Mouse (Mus musculus) heart, embryonic 16.5 days (tissue): ENCODE results near the gene Washc3. TPM values are rescaled to one million over a fixed set of nuclear protein-coding genes. Genes with fewer than 3 reads are reported as not detected.

Experiments used
- ATAC-seq: fragments of 200-750 bp; cut with Nextera tagmentation; replicated peaks from 2 replicates; pipeline ENCODE4 v1.8.0; 2017; ENCODE audit warnings: moderate number of reproducible peaks; ENCODE audit not compliant: insufficient read depth, low FRiP score; ENCODE audit errors: extremely low read depth
- H3K27ac ChIP-seq: fragments of 300-500 bp; sonication (generic); 2 replicates; pipeline ENCODE4 v1.5.1; 2014; ENCODE audit warnings: mild to moderate bottlenecking, low read length, control low read depth, moderate library complexity
- H3K27me3 ChIP-seq: fragments of 300-500 bp; sonication (generic); 2 replicates; pipeline ENCODE4 v1.6.1; 2014; ENCODE audit warnings: low read length, mixed read lengths; ENCODE audit not compliant: control insufficient read depth, insufficient read depth
- H3K36me3 ChIP-seq: fragments of 300-500 bp; sonication (generic); 2 replicates; pipeline ENCODE4 v1.6.1; 2014; ENCODE audit not compliant: control insufficient read depth, insufficient read depth
- H3K4me1 ChIP-seq: fragments of 300-500 bp; sonication (generic); 2 replicates; pipeline ENCODE4 v1.6.1; 2014; ENCODE audit warnings: low read length, mixed read lengths; ENCODE audit not compliant: control insufficient read depth, insufficient read depth
- H3K4me2 ChIP-seq: fragments of 300-500 bp; sonication (generic); 2 replicates; pipeline ENCODE4 v1.6.1; 2014; ENCODE audit warnings: low read depth, mild to moderate bottlenecking, control low read depth, low read length
- H3K4me3 ChIP-seq: fragments of 300-500 bp; sonication (generic); 2 replicates; pipeline ENCODE4 v1.5.1; 2014; ENCODE audit warnings: mild to moderate bottlenecking, control low read depth, low read length
- H3K9ac ChIP-seq: fragments of 300-500 bp; sonication (generic); 2 replicates; pipeline ENCODE4 v1.6.1; 2014; ENCODE audit warnings: low read length, control low read depth
- H3K9me3 ChIP-seq: fragments of 300-500 bp; sonication (generic); replicated peaks from 2 replicates; pipeline ENCODE4 v1.6.1; 2016; ENCODE audit warnings: low read length; ENCODE audit not compliant: control insufficient read depth
- WGBS: fragments of 180-500 bp; shearing (Covaris S2); extraction: QIAGEN DNeasy Blood & Tissue Kit; methylation state at CpG from one replicate; pipeline ENCODE4 v1.1.7; 2014; 5-methylcytosine and 5-hydroxymethylcytosine counted together
- polyA plus RNA-seq: library from polyadenylated mRNA; unstranded; fragments of >200 nt; fragmentation: Nextera tagmentation; extraction: Ambion mirVana; gene quantifications from 2 replicates; pipeline ENCODE4 v1.2.1, GENCODE M21; 2015

The Washc3 gene
- polyA plus RNA-seq, 1 experiment from 2014 or later = 47.5 TPM

- no peak for ATAC-seq
- Histone ChIP-seq H3K4me2 (no peak overlapping the region), H3K4me1 (no peaks in the 10 kb centered on the region), H3K4me3 (no peak overlapping the region), H3K9ac (no peak overlapping the region), H3K27me3 (no peaks in the 10 kb centered on the region), H3K36me3 (no peaks in the 10 kb centered on the region), H3K9me3 (no peaks in the 10 kb centered on the region), H3K27ac (no peak overlapping the region)
- 81% methylated on average over 3 of the region's 3 CpGs for WGBS
These were observed 80.8 kb downstream of the Washc3 start for GRCm38 (mm10) chr10:88281699-88282098.

- no peak overlapping the region for H3K4me3 ChIP-seq
- WGBS = 82% methylated on average over 4 of the region's 4 CpGs
- H3K9me3 ChIP-seq = no peaks in the 10 kb centered on the region
- H3K27ac ChIP-seq = no peak overlapping the region
- H3K36me3 ChIP-seq = no peaks in the 10 kb centered on the region
- no peak overlapping the region for H3K4me2 ChIP-seq
- no peaks in the 10 kb centered on the region for H3K4me1 ChIP-seq
- H3K27me3 ChIP-seq = no peaks in the 10 kb centered on the region
- no peak overlapping the region for H3K9ac ChIP-seq
- no peak for ATAC-seq
These were observed 83.6 kb downstream of the Washc3 start for GRCm38 (mm10) chr10:88284343-88284990.

- Histone ChIP-seq H3K9me3 (no peaks in the 10 kb centered on the region), H3K4me2 (no peak overlapping the region), H3K4me3 (no peak overlapping the region), H3K9ac (no peak overlapping the region), H3K36me3 (no peaks in the 10 kb centered on the region), H3K27ac (no peak overlapping the region), H3K27me3 (no peaks in the 10 kb centered on the region), H3K4me1 (no peaks in the 10 kb centered on the region)
- ATAC-seq = no peak
- 69% methylated on average over 8 of the region's 8 CpGs for WGBS
These were observed 86.4 kb downstream of the Washc3 start for GRCm38 (mm10) chr10:88287261-88287660.

GRCm38 (mm10) chr10:88288061-88288460, 87.2 kb downstream of the Washc3 start:
- H3K4me1 ChIP-seq = no peaks in the 10 kb centered on the region
- no peaks in the 10 kb centered on the region for H3K27me3 ChIP-seq
- no peaks in the 10 kb centered on the region for H3K9me3 ChIP-seq
- no peaks in the 10 kb centered on the region for H3K36me3 ChIP-seq
- H3K9ac ChIP-seq = no peak overlapping the region
- no peak overlapping the region for H3K4me2 ChIP-seq
- 79% methylated on average over 10 of the region's 10 CpGs for WGBS
- ATAC-seq = no peak
- H3K27ac ChIP-seq = no peak overlapping the region
- no peak overlapping the region for H3K4me3 ChIP-seq

GRCm38 (mm10) chr10:88295091-88295490, 94.2 kb downstream of the Washc3 start:
- H3K9me3 ChIP-seq = peaks cover 7% of the 10 kb centered on the region; the same call in 1 of the 2 replicates
- H3K27ac ChIP-seq = no peak overlapping the region
- no peaks in the 10 kb centered on the region for H3K36me3 ChIP-seq
- H3K4me2 ChIP-seq = no peak overlapping the region
- no peak for ATAC-seq
- no peaks in the 10 kb centered on the region for H3K4me1 ChIP-seq
- no peaks in the 10 kb centered on the region for H3K27me3 ChIP-seq
- no peak overlapping the region for H3K9ac ChIP-seq
- WGBS = 73% methylated on average over 6 of the region's 6 CpGs
- H3K4me3 ChIP-seq = no peak overlapping the region

Other genes with a start within 250 kb of the Washc3 start
- gene Pmch, start 110.0 kb upstream of the Washc3 start, polyA plus RNA-seq = 0.33 TPM in 1 of 2 replicates, not detected in the other
- 9.4 and 12.0 TPM in 2 replicates for gene Parpbp, start 54.2 kb upstream of the Washc3 start, polyA plus RNA-seq
- gene Nup37, start 54.1 kb upstream of the Washc3 start, polyA plus RNA-seq = 33.5 and 37.0 TPM in 2 replicates
- 3.3 and 11.8 TPM in 2 replicates for gene Dram1, start 178.0 kb downstream of the Washc3 start, polyA plus RNA-seq
- gene Gnptab, start 178.0 kb downstream of the Washc3 start, polyA plus RNA-seq = 9.4 and 9.6 TPM in 2 replicates